Mouse (Mus musculus): ENCODE measurements at regions not wholly inside any gene's neighbourhood (a gene's known extent, or its start where the extent isn't known, plus 50 kb on each side); places are given as distances from the start of the nearest gene placed in this dataset.

DNA sequence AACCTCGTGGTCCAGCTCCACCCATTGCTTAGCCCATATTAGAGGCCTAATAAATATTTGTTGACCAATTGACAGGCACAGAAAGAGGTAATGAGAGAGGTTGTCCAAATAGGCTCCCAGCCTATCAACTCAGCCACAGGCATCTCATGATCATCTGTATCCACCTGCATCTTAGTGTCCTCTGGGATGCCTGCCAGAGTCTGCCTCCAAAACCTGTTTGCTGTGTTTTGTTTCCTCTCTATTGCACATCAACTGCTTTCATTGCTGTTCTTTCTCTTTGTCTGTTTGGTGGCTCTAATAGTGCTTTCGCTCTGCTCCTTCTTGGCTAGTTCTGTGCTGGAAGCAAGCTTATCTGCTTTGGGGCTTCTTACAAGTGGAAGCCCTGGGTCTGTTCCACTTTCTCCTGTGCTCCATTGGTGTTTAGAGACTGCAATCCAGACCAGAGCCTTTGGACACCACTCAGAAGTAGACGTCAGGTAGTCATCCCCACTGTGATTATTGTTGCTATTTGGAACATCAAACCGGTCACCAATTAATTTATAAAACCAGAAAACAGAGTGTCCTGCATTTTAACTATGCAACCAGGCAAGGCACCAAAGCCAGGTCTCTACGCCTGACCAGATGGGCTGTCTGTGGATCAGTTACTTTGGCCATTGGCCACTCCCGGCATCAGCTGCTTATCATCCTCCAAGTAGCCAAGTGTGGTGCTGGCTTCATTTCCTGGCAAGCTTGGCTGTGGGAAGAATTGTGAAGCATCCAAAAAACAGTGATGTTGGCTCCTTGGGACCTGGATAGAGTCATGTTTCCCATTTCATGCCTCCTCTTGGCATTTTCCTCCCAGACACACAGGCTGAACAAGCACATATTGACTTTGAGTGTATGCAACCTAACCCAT lies 74.5 kb upstream of the Hs3st4 start:
- DNase-seq, result no peak

DNA sequence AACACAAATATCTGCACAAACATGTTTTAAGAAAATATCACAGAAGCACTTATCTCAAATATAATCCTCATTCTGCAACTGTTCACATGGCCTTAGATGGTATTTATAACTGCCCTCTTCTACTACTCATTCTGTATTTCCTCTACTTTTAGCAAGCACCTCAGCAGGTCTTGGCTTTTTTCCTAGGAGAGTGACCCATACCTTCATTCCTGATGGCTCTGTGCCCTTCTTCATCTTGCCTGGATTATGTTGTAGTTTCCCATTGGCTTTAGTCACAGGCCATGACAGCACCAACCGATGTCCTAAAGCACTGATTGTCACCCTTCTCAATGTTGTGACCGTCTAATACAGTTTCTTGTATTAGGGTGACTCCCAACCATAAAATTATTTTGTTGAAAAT lies 61.2 kb upstream of the Hs3st4 start:
- no peak for DNase-seq

DNA sequence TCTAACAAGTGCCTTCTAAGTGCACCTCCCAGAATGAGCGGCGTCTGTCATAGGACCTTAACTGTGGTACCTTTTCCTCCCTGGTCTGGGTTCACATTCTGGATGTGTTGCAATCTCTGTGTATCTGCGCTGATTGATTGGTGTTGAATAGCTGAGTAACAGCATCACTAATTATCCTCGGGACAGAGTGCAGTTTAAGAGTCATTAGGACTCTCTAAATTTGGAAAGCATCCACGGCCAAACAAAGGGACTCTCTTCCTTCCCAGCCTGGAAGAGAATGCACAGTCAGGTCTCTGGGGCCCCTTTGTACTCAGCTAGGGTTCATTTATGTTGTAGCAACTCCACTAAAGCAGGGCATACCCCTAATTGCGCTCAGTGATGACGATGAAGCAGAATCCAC lies 50.2 kb upstream of the Hs3st4 start:
- DNase-seq, result no peak
